Mouse (Mus musculus) kidney, postnatal 0 days (tissue): Measurements from ENCODE around the gene Pdp2. TPM values are rescaled to one million over a fixed set of nuclear protein-coding genes. Genes with fewer than 3 reads are reported as not detected.

Experiments
- ATAC-seq: fragments of 200-750 bp; cut with Nextera tagmentation; replicated peaks from 2 replicates; pipeline ENCODE4 v1.8.0; 2017; ENCODE audit warnings: low read depth, moderate number of reproducible peaks, moderate TSS enrichment, moderate library complexity; ENCODE audit not compliant: low FRiP score
- DNase-seq: peaks from one replicate; pipeline ENCODE4 v3.0.0-alpha.2; 2016; ENCODE audit warnings: low spot score
- H3K27ac ChIP-seq: fragments of 300-500 bp; sonication (generic); 2 replicates; pipeline ENCODE4 v1.5.1; 2014; ENCODE audit warnings: mild to moderate bottlenecking
- H3K27me3 ChIP-seq: fragments of 300-500 bp; sonication (generic); 2 replicates; pipeline ENCODE4 v1.6.1; 2014; ENCODE audit warnings: low read length, mixed read lengths; ENCODE audit not compliant: insufficient read depth
- H3K36me3 ChIP-seq: fragments of 300-500 bp; sonication (generic); 2 replicates; pipeline ENCODE4 v1.6.1; 2014; ENCODE audit warnings: low read length, mixed read lengths; ENCODE audit not compliant: insufficient read depth
- H3K4me1 ChIP-seq: fragments of 300-500 bp; sonication (generic); replicated peaks from 2 replicates; pipeline ENCODE4 v1.6.1; 2014; ENCODE audit warnings: antibody characterized with exemption, low read length, mixed read lengths; ENCODE audit not compliant: insufficient read depth
- H3K4me2 ChIP-seq: fragments of 300-500 bp; sonication (generic); 2 replicates; pipeline ENCODE4 v1.6.1; 2014; ENCODE audit warnings: mild to moderate bottlenecking, low read length, moderate library complexity, mixed read lengths
- H3K4me3 ChIP-seq: fragments of 300-500 bp; sonication (generic); replicated peaks from 2 replicates; pipeline ENCODE4 v1.5.1; 2014; ENCODE audit warnings: low read depth, low read length
- H3K9ac ChIP-seq: fragments of 300-500 bp; sonication (generic); 2 replicates; pipeline ENCODE4 v1.6.1; 2014; ENCODE audit warnings: low read depth, low read length
- H3K9me3 ChIP-seq: fragments of 300-500 bp; sonication (generic); replicated peaks from 2 replicates; pipeline ENCODE4 v1.6.1; 2016; ENCODE audit warnings: low read length, inconsistent platforms, mixed read lengths
- CTCF ChIP-seq: IDR thresholded peaks from 2 replicates; pipeline ENCODE4 v1.5.1; 2016; ENCODE audit warnings: antibody characterized with exemption, low read depth, mild to moderate bottlenecking, moderate library complexity
- WGBS: fragments of 180-500 bp; shearing (Covaris S2); extraction: QIAGEN DNeasy Blood & Tissue Kit; methylation state at CpG from one replicate; pipeline ENCODE4 v1.1.7; 2014; 5-methylcytosine and 5-hydroxymethylcytosine counted together
- polyA plus RNA-seq: library from polyadenylated mRNA; unstranded; fragments of >200 nt; fragmentation: Nextera tagmentation; extraction: Ambion mirVana; gene quantifications from 2 replicates; pipeline ENCODE4 v1.2.1, GENCODE M21; 2015

Gene Pdp2
- polyA plus RNA-seq, 1 experiment from 2014 or later, result 12.6 TPM

DNA sequence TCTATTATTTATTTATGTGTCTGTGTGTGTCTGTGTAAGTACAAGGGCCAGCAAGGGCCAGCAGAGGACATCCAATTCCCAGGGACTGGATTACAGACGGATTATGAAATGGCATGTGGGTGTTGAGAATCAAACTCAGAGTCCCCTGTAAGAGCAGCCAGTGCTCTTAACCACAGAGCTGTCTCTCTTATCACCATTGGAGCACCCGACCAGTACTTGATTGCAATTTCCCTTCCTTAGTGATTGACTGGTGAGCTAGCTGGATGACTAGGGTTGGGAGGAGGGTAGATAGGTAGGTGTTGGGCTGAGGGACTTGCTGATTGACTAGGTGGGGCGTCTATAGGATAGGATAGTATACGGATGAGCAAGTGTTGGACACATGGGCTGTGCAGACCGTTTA lies 29.5 kb downstream of the Pdp2 start:
- no peak for ATAC-seq
- no peaks in the 10 kb centered on the region for H3K9me3 ChIP-seq
- DNase-seq, result no peak
- no peak for TF ChIP-seq CTCF
- H3K36me3 ChIP-seq, result no peaks in the 10 kb centered on the region
- 84% methylated on average over 5 of the region's 5 CpGs for WGBS
- H3K27me3 ChIP-seq, result no peaks in the 10 kb centered on the region
- no peak overlapping the region for H3K4me2 ChIP-seq
- H3K9ac ChIP-seq, result no peak overlapping the region
- H3K27ac ChIP-seq, result no peak overlapping the region
- H3K4me3 ChIP-seq, result no peak overlapping the region
- 0 out of 2 replicates have a peak, but pooled peaks cover 6% of the 10 kb centered on the region for H3K4me1 ChIP-seq

DNA sequence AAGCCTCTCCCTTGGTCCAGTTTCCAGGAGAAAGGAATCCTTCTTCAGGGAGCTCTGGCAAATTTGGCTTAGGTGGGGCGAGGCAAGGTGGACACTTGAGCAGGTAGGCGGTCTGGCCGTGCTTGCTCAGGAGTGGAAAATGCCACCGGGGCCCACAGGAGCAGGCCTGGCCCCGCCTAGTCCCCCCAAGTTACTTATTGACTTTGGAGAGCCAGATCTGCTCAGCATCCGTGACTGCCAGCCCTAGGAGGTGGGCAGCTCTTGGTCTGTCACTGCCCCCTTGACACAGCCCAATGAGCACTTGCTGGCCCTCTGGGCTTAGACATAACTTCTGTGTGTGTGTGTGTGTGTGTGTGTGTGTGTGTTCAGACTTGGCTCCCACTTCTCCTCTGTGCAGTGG lies 32.9 kb downstream of the Pdp2 start, which contains the start of gene Cdh16:
Cdh16 (minus strand) TSS at position 236 of the 400 bp plus-strand sequence.
- H3K9me3 ChIP-seq, result no peaks in the 10 kb centered on the region
- peak within 1 kb of the TSS; percentile 32 for H3K4me3 ChIP-seq
- peak within 1 kb of the TSS; percentile 58 for H3K4me2 ChIP-seq
- peak within 1 kb of the TSS; percentile 90 for H3K27ac ChIP-seq
- 55% methylated on average over 6 of the region's 6 CpGs for WGBS
- H3K27me3 ChIP-seq, result no peaks in the 10 kb centered on the region
- H3K36me3 ChIP-seq, result 0 out of 2 replicates have a peak, but pooled peaks cover 5% of the 10 kb centered on the region
- TF ChIP-seq CTCF, result no peak
- DNase-seq (peak; percentile 74), ATAC-seq (peak; percentile 98)
- H3K9ac ChIP-seq, result peak within 1 kb of the TSS; percentile 55; the same call in 1 of the 2 replicates
- 0 out of 2 replicates have a peak, but pooled peaks cover 6% of the 10 kb centered on the region for H3K4me1 ChIP-seq

DNA sequence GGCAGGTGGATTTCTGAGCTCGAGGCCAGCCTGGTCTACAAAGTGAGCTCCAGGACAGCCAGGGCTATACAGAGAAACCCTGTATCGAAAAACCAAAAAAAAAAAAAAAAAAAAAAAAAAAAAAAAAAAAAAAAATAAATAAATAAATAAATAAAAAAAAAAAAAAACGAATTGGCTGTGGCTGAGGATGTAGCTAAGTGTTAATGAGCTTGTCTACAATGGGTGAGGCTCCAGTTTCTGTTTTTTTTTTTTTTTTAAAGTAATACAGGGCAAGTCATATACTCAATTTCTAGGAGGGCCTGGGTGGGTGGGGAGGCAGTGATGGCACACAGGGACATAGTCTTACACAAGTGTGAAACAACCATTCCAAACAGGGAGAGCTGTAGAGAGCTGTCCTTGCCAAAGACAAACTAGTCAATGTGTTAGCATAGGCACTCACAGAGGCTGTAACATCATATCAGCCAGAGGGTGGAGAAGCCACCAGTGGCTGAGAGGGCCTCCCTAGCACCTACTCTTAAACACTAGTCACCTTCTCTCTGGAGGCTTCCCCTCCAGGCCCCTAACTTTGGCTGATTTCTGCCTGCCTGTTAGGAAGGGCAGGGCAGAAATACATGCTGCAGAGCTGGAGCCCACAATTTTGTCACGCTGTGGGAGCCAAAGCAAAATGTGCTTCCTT lies 36.0 kb downstream of the Pdp2 start:
- no peak for TF ChIP-seq CTCF
- Histone ChIP-seq H3K27me3 (no peaks in the 10 kb centered on the region), H3K4me2 (no peak overlapping the region), H3K4me3 (no peak overlapping the region), H3K36me3 (0 out of 2 replicates have a peak, but pooled peaks cover 5% of the 10 kb centered on the region), H3K9me3 (no peaks in the 10 kb centered on the region), H3K4me1 (peaks cover 12% of the 10 kb centered on the region; the same call in 1 of the 2 replicates), H3K9ac (no peak overlapping the region), H3K27ac (no peak overlapping the region)
- ATAC-seq, result no peak
- 66% methylated on average over 4 of the region's 4 CpGs for WGBS
- no peak for DNase-seq

DNA sequence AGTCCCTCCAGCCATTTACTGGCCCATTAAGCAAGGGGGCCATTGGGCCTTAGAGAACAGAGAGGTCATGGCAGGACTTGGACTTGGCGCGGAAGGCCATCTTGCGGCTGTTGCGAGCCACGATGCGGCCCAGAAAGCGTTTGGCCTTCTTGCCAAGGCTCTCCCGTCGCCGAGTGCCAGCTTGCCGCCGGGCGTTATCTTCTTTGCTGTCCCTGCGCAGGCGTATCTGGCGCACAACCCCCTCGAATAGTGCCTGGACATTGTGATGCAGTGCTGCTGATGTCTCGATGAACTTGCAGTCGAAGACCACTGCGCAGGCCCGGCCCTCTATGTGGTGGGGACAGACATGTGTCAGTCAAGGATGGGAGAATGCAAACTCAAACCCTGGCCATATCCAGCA lies 37.2 kb downstream of the Pdp2 start:
- H3K9ac ChIP-seq, result no peak overlapping the region
- WGBS, result 93% methylated on average over 21 of the region's 21 CpGs
- no peak overlapping the region for H3K27ac ChIP-seq
- ATAC-seq (no peak), DNase-seq (no peak)
- no peaks in the 10 kb centered on the region for H3K9me3 ChIP-seq
- peaks cover 12% of the 10 kb centered on the region; the same call in 1 of the 2 replicates for H3K4me1 ChIP-seq
- H3K27me3 ChIP-seq, result no peaks in the 10 kb centered on the region
- H3K4me3 ChIP-seq, result no peak overlapping the region
- no peak overlapping the region for H3K4me2 ChIP-seq
- TF ChIP-seq CTCF, result no peak
- 0 out of 2 replicates have a peak, but pooled peaks cover 5% of the 10 kb centered on the region for H3K36me3 ChIP-seq

DNA sequence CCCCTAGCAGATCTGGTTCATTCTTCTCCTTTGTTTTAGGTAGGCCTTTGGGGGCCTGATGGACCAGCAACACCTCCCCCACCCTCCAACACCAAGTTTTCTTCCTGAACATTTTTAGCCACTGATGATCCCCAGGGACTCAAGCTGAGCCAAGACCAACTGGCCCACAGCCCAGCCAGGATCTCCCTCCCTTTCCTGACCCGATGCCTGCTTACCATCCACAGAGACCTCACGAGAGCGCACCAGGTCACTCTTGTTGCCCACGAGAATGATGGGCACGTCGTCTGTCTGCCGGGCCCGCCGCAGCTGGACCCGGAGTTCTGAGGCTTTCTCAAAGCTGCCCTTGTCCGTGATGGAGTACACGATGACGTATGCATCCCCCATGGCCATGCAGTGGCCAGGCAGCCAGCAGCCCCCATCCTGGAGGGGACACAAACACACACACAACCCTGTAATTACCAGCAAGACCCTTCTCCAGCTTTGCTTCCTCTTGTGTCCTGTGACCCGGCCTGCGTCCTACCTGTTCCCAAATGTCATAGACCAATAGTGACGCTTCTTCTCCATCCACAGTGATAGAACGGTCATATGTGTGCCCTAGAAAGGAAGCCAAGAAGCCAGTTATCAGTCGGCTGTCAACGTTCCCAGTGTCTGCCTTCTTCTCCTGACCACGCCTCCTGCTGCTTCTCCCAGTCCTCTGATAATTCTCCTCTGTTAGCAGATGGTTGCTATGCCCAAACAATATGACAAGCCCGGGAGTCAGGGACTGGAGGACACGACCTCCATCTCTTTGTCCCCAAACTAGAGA lies 38.3 kb downstream of the Pdp2 start:
- TF ChIP-seq CTCF, result no peak
- Histone ChIP-seq H3K9me3 (no peaks in the 10 kb centered on the region), H3K27ac (no peak overlapping the region), H3K27me3 (no peaks in the 10 kb centered on the region), H3K9ac (no peak overlapping the region), H3K4me3 (no peak overlapping the region), H3K4me2 (peak overlapping the region; percentile 67), H3K36me3 (0 out of 2 replicates have a peak, but pooled peaks cover 5% of the 10 kb centered on the region), H3K4me1 (peaks cover 12% of the 10 kb centered on the region; the same call in 1 of the 2 replicates)
- ATAC-seq (no peak), DNase-seq (no peak)
- WGBS, result 67% methylated on average over 22 of the region's 22 CpGs

DNA sequence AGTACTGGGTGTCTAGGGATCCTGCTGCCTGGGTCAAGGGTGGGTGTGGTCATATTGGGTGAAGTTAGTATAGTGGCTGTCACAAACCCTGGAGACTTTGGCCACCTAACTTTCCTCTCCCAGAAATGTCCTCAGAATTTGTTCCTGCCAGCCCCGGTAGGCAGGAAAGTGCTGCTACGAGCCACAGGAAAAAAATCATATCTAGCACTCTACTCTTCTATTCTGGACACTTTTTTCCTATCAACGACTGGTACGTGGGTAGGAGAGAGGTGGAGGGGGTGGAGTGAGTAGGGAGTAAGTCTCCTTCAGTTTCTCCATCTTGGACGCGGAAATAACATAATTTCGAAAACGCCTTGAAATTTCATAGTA lies 38.8 kb downstream of the Pdp2 start:
- 0 out of 2 replicates have a peak, but pooled peaks cover 5% of the 10 kb centered on the region for H3K36me3 ChIP-seq
- H3K27ac ChIP-seq, result no peak overlapping the region
- H3K9ac ChIP-seq, result peak overlapping the region; percentile 59; the same call in 1 of the 2 replicates
- H3K27me3 ChIP-seq, result no peaks in the 10 kb centered on the region
- ATAC-seq (no peak), DNase-seq (no peak)
- H3K4me3 ChIP-seq, result peak overlapping the region; percentile 37
- WGBS, result 28% methylated on average over 8 of the region's 8 CpGs
- TF ChIP-seq CTCF, result no peak
- H3K9me3 ChIP-seq, result no peaks in the 10 kb centered on the region
- H3K4me2 ChIP-seq, result peak overlapping the region; percentile 67
- H3K4me1 ChIP-seq, result peaks cover 6% of the 10 kb centered on the region; the same call in 1 of the 2 replicates
